Mouse (Mus musculus) G1E (cell line): ENCODE results near the gene Iqcc.

ENCODE experiments used
- CTCF ChIP-seq: IDR thresholded peaks from 2 replicates; pipeline ENCODE4 v1.5.1; 2012; ENCODE audit warnings: low read depth, low read length, inconsistent platforms, mixed read lengths
- GATA1 ChIP-seq: IDR thresholded peaks from 2 replicates; pipeline ENCODE4 v1.6.1; 2012; ENCODE audit warnings: borderline replicate concordance, low read length, inconsistent platforms, mixed read lengths

DNA sequence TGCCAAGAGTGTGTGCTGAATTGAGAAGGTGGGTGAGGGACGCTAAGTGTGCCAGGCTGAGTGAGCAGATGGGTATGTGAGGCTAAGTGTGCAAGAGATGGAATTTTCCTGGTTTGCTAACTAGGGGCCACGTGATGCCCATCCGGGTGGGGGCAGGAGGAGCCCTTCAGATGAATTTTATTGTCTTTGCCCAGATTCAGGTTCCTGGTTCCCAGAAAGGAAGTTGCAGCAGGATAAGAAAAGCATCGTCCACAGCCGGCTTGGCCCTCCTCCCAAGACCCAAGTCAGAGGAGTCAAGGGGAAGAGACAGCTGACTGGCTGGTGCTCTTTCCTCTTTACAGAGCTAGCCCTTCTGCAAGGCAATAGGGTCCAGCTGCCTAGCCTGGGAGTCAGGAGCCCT lies 40.4 kb downstream of the Iqcc start, which contains the start of gene Fam167b:
- no peak for TF ChIP-seq CTCF
- TF ChIP-seq GATA1, result no peak
